Mouse (Mus musculus): ENCODE results near the gene Fads1. TPM values are rescaled to one million over a fixed set of nuclear protein-coding genes. Genes with fewer than 3 reads are reported as not detected.

Gene Fads1
- polyA plus RNA-seq, 1 experiment from 2014 or later: 29.2 TPM

Small RNA genes lying within 50 kb of the gene (microRNA-seq; reads per million reads assigned to microRNA genes)
- gene Mir6993 (ENCODE audit: borderline number of aligned reads): 2.1 reads per million

Other genes starting within 250 kb of the Fads1 start
- gene Fth1, start 202.3 kb upstream of the Fads1 start, polyA plus RNA-seq (2015; fragmentation: Nextera tagmentation; extraction: Ambion mirVana): 2,555 and 2,649 TPM in 2 replicates
- gene Best1, start 181.3 kb upstream of the Fads1 start, polyA plus RNA-seq (2015; fragmentation: Nextera tagmentation; extraction: Ambion mirVana): 0.39 and 0.54 TPM in 2 replicates
- gene Rab3il1, start 181.2 kb upstream of the Fads1 start, polyA plus RNA-seq (2015; fragmentation: Nextera tagmentation; extraction: Ambion mirVana): 12.6 and 13.3 TPM in 2 replicates
- gene Fads3, start 141.3 kb upstream of the Fads1 start, polyA plus RNA-seq (2015; fragmentation: Nextera tagmentation; extraction: Ambion mirVana): 1.2 and 1.6 TPM in 2 replicates
- gene Fads2, start 81.1 kb upstream of the Fads1 start, polyA plus RNA-seq (2015; fragmentation: Nextera tagmentation; extraction: Ambion mirVana): 27.7 and 29.0 TPM in 2 replicates
- 563 and 614 TPM in 2 replicates for gene Tmem258, start 21.1 kb downstream of the Fads1 start, polyA plus RNA-seq (2015; fragmentation: Nextera tagmentation; extraction: Ambion mirVana)
- gene Fen1, start 21.3 kb downstream of the Fads1 start, polyA plus RNA-seq (2015; fragmentation: Nextera tagmentation; extraction: Ambion mirVana): 127 and 136 TPM in 2 replicates
- 0.03 and 0.12 TPM in 2 replicates for gene Myrf, start 57.9 kb downstream of the Fads1 start, polyA plus RNA-seq (2015; fragmentation: Nextera tagmentation; extraction: Ambion mirVana)
- gene Dagla, start 122.0 kb downstream of the Fads1 start, polyA plus RNA-seq (2015; fragmentation: Nextera tagmentation; extraction: Ambion mirVana): 0.17 and 0.18 TPM in 2 replicates
- 0.23 and 0.60 TPM in 2 replicates for gene Syt7, start 206.2 kb downstream of the Fads1 start, polyA plus RNA-seq (2015; fragmentation: Nextera tagmentation; extraction: Ambion mirVana)

Measured in thymus, postnatal 0 days (tissue).